Mouse (Mus musculus) ES-Bruce4 (cell line): ENCODE measurements around the gene Naaladl1.

ENCODE experiments used
- CTCF ChIP-seq: IDR thresholded peaks from one replicate; pipeline ENCODE4 v1.8.1; 2011; ENCODE audit warnings: low read depth, low read length
- EP300 ChIP-seq: IDR thresholded peaks from 2 replicates; pipeline ENCODE4 v1.6.1; 2011; ENCODE audit warnings: low read depth, low read length; ENCODE audit not compliant: insufficient read depth
- POLR2A ChIP-seq: IDR thresholded peaks from one replicate; pipeline ENCODE4 v1.8.1; 2011; ENCODE audit warnings: low read length; ENCODE audit not compliant: insufficient read depth

GRCm38 (mm10) chr19:6079983-6080480, 25.6 kb upstream of the Naaladl1 start, which contains the start of gene Tmem262:
- no peak for TF ChIP-seq CTCF
- no peak for TF ChIP-seq POLR2A
- no peak for TF ChIP-seq EP300
